Mouse (Mus musculus) layer of hippocampus, adult 8-10 months (tissue): ENCODE results near the gene Kazn. TPM values are rescaled to one million over a fixed set of nuclear protein-coding genes. Genes with fewer than 3 reads are reported as not detected.
A peak's percentile ranks its signal among the peaks of the same experiment; 100 is the strongest.

ENCODE experiments used
- DNase-seq, 2 experiments: peaks; one replicate each; pipeline ENCODE4 v3.0.0; 2022; ENCODE audit warnings: low spot score in 2 of 2
- total RNA-seq, 4 experiments: library from RNA; stranded (reverse); gene quantifications; 2 replicates each; pipeline ENCODE4 v1.2.4; 2022

Kazn gene
- total RNA-seq, 4 experiments from 2014 or later: 44.3 to 48.2 (median 44.9) TPM

GRCm38 (mm10) chr4:142242750-142243383 is 3.7 kb upstream of the Kazn start:
- no peak for DNase-seq

DNA sequence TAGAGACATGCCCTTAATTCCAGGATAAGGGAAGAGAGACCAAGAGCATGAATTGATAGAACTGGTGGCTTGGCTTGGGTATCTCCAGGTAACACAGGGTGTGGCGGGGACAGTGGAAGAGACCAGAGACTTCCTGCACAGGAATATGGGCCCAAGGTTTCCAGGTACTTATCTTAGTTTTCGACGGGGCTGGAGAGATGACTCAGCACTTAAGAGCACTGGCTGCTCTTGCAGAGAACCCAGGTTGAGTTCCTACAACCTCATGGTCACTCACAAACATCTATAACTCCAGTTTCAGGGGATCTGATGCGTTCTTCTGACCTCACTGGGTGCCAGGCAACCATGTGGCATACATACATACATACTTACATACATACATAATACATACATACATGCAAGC is 3.0 kb upstream of the Kazn start:
- no peak for DNase-seq

DNA sequence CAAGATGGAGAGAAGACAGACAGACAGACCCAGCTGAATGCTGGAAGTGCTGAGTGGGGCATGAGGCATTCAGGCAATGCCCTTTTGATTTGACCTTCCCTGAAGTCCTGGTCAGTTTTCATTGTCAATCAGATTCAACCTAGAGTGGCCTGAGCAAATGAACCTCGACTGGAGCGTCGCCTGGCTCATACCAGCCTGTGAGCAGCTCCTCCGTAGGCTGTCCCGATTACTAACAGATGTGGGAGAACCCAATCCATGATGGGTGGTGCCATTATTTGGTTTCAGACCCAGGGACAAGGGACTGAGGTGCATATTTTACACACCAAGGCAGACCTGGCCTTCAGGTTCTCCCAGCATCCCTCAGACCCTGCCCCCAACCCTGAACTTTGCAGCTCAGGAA is 1.7 kb upstream of the Kazn start:
- DNase-seq: no peak

GRCm38 (mm10) chr4:142238486-142239239 is 538 bp downstream of the Kazn start:
- peak in 1 of 2 experiments; percentile 40 for DNase-seq

GRCm38 (mm10) chr4:142238041-142238440 is 1.2 kb downstream of the Kazn start:
- no peak for DNase-seq

GRCm38 (mm10) chr4:142236681-142237080 is 2.5 kb downstream of the Kazn start:
- no peak for DNase-seq

DNA sequence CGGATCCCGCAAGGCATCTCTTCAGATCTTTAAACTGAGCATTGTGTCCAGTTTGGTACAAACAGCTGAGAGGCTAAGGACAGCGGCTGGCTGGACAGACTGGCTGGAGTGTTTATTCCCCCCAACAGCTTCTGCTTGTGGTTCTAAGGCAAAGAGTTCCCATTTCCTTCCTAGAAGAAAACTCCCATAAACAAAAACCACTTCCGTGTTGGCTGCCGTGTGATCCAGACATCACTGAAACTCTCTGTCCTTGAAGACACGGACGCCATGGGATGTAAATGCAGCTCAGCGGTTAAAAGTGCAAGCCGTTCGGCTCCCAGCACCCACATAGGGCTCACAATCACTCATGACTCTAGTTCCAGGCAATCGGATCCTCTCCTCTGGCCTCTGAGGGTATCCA is 3.8 kb downstream of the Kazn start:
- no peak for DNase-seq

DNA sequence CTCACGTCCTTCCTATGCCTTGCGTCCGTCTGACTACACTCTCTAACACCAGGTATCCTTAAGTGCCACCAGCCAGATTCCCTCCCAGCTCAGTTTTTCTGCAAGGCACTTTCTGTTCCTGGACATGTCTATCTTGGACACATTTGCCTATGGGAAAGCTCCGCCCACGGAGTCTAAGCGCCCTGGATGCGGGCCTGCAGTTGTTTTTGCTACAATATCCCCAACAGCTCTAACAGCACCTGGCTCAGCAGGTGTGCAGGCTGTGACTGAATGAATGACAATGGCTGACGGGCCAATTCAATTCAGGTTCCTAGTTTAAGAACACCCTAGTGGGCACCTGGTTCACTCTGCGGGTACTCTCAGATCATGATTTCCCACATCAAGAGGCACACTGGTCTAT is 4.4 kb downstream of the Kazn start:
- no peak for DNase-seq

- DNase-seq: no peak
These were observed 10.2 kb downstream of the Kazn start for GRCm38 (mm10) chr4:142228821-142229575.

DNA sequence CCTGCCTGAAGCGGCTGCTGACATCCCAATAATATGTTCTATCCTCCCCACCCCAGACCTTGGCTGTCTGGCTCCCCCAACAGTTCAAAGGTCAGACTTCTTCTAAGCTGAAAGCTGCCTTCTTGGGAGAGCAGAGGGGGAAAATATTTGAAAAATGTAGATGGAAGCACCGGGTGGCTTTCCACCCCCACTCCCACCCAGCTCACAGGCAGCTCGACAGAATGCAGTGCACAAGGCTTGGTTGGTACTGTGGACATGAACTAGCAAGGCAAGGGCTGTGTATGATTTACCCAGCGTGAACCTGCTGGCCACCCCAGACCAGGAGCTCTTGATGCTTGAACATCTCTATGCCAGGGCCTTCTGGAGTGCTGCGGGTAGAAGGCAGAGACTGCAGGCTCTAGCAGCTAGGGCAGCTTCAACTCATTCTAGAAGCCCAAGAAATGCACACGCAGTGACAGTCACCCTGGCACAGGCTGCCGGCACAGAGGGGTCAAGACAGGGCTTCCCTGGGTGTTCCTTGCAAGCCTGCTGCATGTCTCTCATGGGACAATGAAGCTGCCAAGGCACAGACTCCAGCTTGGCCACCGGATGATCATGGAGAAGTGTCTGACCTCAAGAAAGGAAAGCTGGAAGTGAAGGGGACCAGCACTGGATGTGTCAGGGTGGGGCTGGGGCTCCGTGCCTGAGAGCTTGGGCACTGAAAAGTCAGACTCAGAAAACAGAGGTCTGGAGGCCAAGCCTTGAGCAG is 15.1 kb downstream of the Kazn start:
- DNase-seq: no peak

DNA sequence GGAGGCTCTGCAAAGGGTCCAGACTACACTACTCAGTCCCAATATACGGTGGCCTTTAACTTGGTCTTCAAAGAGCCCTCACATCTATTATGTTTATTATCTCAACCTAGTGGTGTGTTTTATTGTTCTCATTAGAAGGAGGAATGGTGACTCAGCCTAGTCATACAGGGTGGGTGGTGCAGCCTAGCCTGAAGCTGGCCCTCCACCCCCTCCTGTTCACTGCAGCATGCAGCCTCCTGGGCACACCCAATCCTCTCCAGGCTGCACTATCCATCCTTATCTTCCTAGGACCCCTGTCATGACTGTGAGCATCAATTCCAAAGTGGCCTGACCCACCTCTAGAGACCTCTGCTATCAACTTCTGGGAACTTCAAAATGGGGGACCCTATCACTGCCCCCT is 16.8 kb downstream of the Kazn start:
- DNase-seq: no peak

GRCm38 (mm10) chr4:142221757-142222072 is 17.5 kb downstream of the Kazn start:
- no peak for DNase-seq

DNA sequence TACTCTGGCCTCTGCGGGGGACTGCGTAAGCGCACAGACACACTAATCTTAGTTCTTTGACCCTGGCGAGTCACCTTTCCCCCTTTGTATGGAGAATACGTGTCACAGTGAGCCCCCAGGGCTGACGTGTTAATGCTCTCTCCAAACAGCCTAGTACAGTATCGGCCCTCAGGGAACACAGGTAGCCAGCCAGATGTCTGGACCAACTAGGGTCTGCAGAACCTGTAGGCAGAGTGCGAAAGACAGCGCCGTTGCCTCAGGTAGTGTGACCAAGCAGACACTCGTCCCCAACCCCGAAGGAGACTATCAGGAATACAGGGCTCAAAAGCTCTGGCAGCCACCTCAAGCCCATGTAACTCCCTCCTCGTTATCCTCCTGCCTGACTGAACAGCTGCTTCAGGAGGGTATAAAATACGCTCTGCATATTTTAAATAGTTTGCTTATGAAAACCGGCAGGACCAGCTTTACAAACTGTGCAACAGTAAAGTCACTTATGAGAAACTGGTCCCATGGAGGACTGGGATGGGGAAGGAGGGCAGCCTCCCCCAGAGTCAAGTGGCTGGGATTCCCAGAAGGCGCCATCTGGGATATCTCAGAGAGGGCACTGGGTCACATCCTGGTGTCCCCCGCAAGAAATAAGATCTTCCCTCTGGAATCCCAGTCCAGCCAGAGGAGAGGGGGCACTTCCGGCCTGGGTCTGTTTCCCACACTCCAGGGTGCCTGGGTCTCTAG is 18.0 kb downstream of the Kazn start:
- no peak for DNase-seq

DNA sequence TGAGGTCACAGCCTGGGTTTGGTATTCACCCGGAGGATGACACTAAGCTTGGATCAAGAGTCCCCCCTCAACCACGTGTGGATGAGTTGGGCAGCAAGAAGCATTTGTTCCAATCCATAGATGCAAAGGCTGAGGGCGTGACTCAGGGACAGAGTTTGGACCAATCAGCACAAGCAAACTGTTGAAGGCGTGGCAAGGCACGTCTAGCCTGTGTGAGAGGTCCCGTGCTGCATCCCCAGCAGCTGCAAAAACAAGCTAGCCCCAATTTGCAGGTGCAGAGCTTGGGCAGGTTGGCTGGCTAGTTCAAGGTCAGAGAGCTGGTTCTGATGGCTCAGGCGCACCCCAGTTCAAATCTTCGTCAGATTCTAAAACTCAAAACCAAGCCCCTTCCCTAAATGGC is 20.2 kb downstream of the Kazn start:
- no peak for DNase-seq

- no peak for DNase-seq
These were observed 22.2 kb downstream of the Kazn start for GRCm38 (mm10) chr4:142217048-142217447.

DNA sequence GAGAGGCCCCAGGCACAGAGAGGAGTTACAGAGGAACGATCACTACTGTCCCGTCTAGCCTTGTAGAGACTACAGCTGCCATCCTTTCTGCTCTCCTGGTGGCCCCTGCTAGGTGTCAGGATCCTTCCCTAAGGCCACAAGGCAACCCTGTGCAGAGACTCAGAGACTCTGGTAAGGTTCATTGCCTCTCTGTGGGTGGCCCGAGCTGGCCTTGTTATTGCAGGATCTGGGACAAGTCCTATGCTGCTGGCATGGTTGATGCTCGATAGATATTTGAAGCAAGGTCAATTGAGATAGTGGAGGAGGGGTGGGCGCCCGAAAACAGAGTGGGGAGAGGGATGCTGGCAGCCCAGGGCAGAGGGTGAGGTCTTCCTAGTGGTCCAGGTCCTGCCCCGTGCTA is 23.4 kb downstream of the Kazn start:
- DNase-seq: no peak

DNA sequence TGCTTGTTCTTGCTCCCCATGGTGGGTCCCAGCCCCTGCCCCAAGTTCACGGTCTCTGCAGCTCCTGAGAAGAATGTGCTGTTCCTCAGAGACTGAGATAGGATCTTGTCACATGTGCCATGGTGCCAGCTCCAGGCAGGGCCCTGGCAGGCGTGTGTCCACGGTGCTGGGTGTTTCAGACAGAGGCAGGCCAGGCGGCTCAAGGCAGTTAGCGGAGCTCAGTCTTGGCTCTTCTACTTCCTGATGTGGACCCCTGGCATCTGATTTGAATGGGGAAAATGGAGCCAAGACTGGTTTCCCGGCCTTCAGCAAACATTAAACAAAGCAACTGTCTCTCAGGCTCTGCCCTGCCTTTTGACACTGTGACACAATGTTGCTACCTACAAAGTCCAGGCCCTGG is 24.7 kb downstream of the Kazn start:
- DNase-seq: no peak

DNA sequence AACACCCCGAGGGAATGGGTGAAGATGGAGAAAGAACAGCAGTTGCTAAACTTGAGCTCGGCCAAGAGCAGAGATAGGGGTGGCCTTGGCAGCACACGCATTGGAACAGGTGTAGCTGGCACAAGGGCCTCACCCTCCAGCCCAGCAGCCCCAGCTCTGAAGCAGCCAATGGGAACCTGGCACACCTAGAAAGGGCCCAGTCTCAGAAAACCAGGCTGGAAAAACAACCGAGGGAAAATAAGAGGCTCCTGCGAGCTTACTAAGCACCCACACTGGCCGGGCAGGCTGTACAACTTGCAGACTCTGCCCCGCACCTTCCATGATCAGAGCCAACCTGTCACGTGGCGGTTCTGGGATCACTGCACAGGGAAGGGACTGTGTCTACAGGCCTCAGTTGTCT is 26.8 kb downstream of the Kazn start:
- no peak for DNase-seq

GRCm38 (mm10) chr4:142209884-142210283 is 29.3 kb downstream of the Kazn start:
- no peak for DNase-seq

DNA sequence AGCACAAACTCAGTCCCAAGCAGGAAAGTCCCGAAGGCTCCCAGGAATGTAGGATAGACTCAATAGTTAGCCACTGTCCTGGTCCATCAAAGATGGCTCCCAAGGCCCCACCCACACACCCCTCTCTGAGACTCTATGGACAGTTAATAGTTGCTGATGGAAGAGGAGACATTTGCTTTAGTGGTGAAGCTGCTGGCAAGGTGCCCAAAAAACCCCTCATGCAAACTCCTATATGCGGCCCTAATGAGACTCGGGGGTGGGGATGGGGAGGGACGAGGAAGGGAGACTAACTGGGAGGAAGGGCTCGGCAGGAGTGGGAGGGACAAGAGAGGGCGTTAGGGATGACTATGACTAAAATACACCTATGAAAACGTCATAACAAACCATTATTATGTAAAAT is 29.7 kb downstream of the Kazn start:
- DNase-seq: no peak

GRCm38 (mm10) chr4:142205693-142206092 is 33.5 kb downstream of the Kazn start:
- DNase-seq: no peak
